Mouse (Mus musculus) ES-E14 (cell line): ENCODE results near the gene Kpna6. TPM values are rescaled to one million over a fixed set of nuclear protein-coding genes. Genes with fewer than 3 reads are reported as not detected.

ENCODE experiments used
- DNase-seq: peaks from one replicate; pipeline ENCODE4 v3.0.0-alpha.2; 2013; ENCODE audit warnings: low read depth, low spot score
- H3K27ac ChIP-seq: 2 replicates; pipeline ENCODE4 v1.5.1; 2012; ENCODE audit warnings: low read depth, mild to moderate bottlenecking, low read length, moderate library complexity, mixed read lengths; ENCODE audit not compliant: poor library complexity, insufficient read depth, severe bottlenecking
- H3K36me3 ChIP-seq: 2 replicates; pipeline ENCODE4 v1.6.1; 2012; ENCODE audit warnings: mild to moderate bottlenecking, low read length, moderate library complexity, mixed read lengths; ENCODE audit not compliant: control insufficient read depth, poor library complexity, insufficient read depth, severe bottlenecking
- H3K4me1 ChIP-seq, 2 experiments: fragments of 150-350 bp in 1 of 2; sonication (generic) in 1 of 2; 2 replicates each; pipeline ENCODE4 v1.6.1; 2012; ENCODE audit warnings: low read length in 2 of 2, mild to moderate bottlenecking in 1 of 2, mixed read lengths in 1 of 2; ENCODE audit not compliant: control insufficient read depth in 2 of 2, insufficient read depth in 2 of 2, poor library complexity in 1 of 2
- H3K4me3 ChIP-seq, 2 experiments: fragments of 150-350 bp in 1 of 2; sonication (generic) in 1 of 2; 2 replicates each; pipeline ENCODE4 v1.5.1; 2012; ENCODE audit warnings: low read length in 2 of 2, low read depth in 1 of 2, mild to moderate bottlenecking in 1 of 2, mixed read lengths in 1 of 2; ENCODE audit not compliant: insufficient read depth in 1 of 2, poor library complexity in 1 of 2, severe bottlenecking in 1 of 2
- H3K9ac ChIP-seq: 2 replicates; pipeline ENCODE4 v1.6.1; 2012; ENCODE audit warnings: low read depth, mild to moderate bottlenecking, low read length, mixed read lengths; ENCODE audit not compliant: poor library complexity, insufficient read depth, severe bottlenecking
- H3K9me3 ChIP-seq: fragments of 150-350 bp; sonication (generic); 2 replicates; pipeline ENCODE4 v1.6.1; 2012; ENCODE audit warnings: low read depth, mild to moderate bottlenecking, low read length; ENCODE audit not compliant: control insufficient read depth, insufficient read depth
- CHD2 ChIP-seq: IDR thresholded peaks from 2 replicates; pipeline ENCODE4 v1.6.1; 2014; ENCODE audit warnings: mild to moderate bottlenecking, low read depth, low read length, inconsistent platforms
- HCFC1 ChIP-seq: IDR thresholded peaks from 2 replicates; pipeline ENCODE4 v1.6.1; 2012; ENCODE audit warnings: low read length, inconsistent platforms, borderline replicate concordance; ENCODE audit not compliant: insufficient read depth
- MAFK ChIP-seq: IDR thresholded peaks from 2 replicates; pipeline ENCODE4 v1.6.1; 2014; ENCODE audit warnings: mild to moderate bottlenecking, low read depth, low read length, inconsistent platforms; ENCODE audit not compliant: insufficient read depth
- ZC3H11A ChIP-seq: IDR thresholded peaks from 2 replicates; pipeline ENCODE4 v1.6.1; 2012; ENCODE audit warnings: low read depth, mild to moderate bottlenecking, inconsistent platforms, low read length, borderline replicate concordance
- ZNF384 ChIP-seq: IDR thresholded peaks from 2 replicates; pipeline ENCODE4 v1.6.1; 2012; ENCODE audit warnings: low read depth, low read length, inconsistent platforms
- in situ Hi-C, 2 experiments: fragments of 600-800 bp; cut with MboI; formaldehyde crosslinking; loops; one replicate each; pipeline ENCODE4 v1.15.1; 2025; ENCODE audit warnings: low sequenced_read_pairs in 2 of 2, inconsistent platforms in 1 of 2; ENCODE audit not compliant: unreplicated experiment in 2 of 2
- total RNA-seq: library from RNA; depleted of rRNA; stranded (reverse); fragments of 300-350 nt; gene quantifications from 2 replicates; pipeline ENCODE4 v1.2.3, GENCODE M21; 2012

Kpna6 gene
- total RNA-seq, 1 experiment, result 39.4 TPM

DNA sequence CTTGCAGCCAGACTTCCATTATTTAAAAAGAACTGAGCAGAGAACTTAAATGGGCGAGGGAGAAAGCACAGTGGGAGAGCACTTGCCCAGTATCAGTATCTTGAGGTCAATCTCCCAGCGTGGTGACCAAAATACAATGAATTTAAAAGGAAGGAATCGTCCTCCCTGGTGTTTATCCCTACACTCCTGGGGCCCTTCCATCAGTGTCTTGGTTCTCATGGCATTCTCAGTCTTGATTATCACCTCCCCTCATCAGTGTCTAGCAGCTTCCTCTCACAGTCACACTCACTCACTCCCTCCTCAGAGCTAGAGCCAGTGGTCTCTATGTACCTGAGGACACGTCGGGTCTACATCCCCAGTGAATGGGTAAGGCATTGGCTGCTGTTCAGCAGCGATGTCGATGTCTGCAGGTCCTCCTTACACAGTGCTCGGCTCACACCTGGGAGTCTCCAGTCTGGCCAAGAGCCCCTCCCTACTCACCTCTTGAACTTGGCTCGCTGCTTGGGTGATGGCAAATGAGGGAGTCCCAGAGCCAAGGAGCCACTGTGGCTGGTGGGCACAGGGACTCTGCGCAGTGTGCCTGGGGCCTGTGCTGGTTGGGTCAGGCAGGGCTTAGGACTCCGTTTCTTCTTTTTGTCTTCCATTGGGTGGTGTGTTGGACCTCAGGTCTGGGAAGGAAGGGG lies 50.3 kb downstream of the Kpna6 start:
- Histone ChIP-seq H3K4me3 (no peak overlapping the region), H3K9ac (no peak overlapping the region), H3K4me1 (peaks cover 0 to 7% of the 10 kb centered on the region in 2 experiments; a peak in 1 of 4 replicates), H3K36me3 (peaks cover 7% of the 10 kb centered on the region), H3K9me3 (no peaks in the 10 kb centered on the region), H3K27ac (no peak overlapping the region)
- no peak for TF ChIP-seq ZNF384
- TF ChIP-seq ZC3H11A, result no peak
- TF ChIP-seq HCFC1, result no peak
- TF ChIP-seq CHD2, result no peak
- no peak for TF ChIP-seq MAFK
- no peak for DNase-seq
- in situ Hi-C loops, result no loop called here

DNA sequence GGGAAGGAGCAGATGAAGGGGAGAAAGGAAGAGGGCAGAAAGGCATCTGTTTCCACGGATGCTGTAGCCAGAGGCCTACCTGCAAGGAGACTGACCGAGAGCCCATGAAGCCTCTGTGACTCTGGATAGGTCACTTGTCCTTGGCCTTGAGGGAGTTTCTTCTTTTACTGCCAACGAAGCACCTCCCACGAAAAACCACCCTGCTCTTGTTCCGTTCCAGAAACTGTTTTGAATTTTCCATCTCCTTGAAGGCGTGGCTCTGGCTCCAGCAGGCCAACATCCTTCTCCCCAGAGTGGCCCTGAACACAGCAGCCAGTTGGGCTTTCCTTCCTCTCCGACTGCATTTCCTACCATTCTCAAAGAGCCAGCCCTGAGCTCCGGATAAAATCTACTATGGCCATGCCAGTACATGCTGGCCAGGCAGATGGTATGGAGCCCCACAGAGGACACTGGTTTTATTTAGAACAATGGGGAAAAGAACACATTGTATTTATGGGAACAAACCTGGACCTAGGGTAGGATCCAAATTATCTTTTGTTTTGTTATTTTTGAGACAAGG lies 51.2 kb downstream of the Kpna6 start:
- Histone ChIP-seq H3K9me3 (no peaks in the 10 kb centered on the region), H3K9ac (no peak overlapping the region), H3K4me3 (no peak overlapping the region), H3K36me3 (peaks cover 7% of the 10 kb centered on the region; the same call in 1 of the 2 replicates), H3K27ac (no peak overlapping the region), H3K4me1 (peaks cover 0 to 7% of the 10 kb centered on the region in 2 experiments; a peak in 1 of 4 replicates)
- in situ Hi-C loops, result no loop called here
- no peak for DNase-seq
- no peak for TF ChIP-seq HCFC1
- no peak for TF ChIP-seq MAFK
- TF ChIP-seq ZNF384, result no peak
- no peak for TF ChIP-seq CHD2
- no peak for TF ChIP-seq ZC3H11A

- Histone ChIP-seq H3K27ac (no peak overlapping the region), H3K4me1 (peaks cover 0 to 7% of the 10 kb centered on the region in 2 experiments; a peak in 1 of 4 replicates), H3K9me3 (no peaks in the 10 kb centered on the region), H3K36me3 (peaks cover 6% of the 10 kb centered on the region; the same call in 1 of the 2 replicates), H3K4me3 (no peak overlapping the region), H3K9ac (no peak overlapping the region)
- TF ChIP-seq ZNF384 (no peak), HCFC1 (no peak), ZC3H11A (no peak), MAFK (no peak), CHD2 (no peak)
- no peak for DNase-seq
- in situ Hi-C loops, result no loop called here
Measured at GRCm38 (mm10) chr4:129620419-129621282, 51.9 kb downstream of the Kpna6 start.

DNA sequence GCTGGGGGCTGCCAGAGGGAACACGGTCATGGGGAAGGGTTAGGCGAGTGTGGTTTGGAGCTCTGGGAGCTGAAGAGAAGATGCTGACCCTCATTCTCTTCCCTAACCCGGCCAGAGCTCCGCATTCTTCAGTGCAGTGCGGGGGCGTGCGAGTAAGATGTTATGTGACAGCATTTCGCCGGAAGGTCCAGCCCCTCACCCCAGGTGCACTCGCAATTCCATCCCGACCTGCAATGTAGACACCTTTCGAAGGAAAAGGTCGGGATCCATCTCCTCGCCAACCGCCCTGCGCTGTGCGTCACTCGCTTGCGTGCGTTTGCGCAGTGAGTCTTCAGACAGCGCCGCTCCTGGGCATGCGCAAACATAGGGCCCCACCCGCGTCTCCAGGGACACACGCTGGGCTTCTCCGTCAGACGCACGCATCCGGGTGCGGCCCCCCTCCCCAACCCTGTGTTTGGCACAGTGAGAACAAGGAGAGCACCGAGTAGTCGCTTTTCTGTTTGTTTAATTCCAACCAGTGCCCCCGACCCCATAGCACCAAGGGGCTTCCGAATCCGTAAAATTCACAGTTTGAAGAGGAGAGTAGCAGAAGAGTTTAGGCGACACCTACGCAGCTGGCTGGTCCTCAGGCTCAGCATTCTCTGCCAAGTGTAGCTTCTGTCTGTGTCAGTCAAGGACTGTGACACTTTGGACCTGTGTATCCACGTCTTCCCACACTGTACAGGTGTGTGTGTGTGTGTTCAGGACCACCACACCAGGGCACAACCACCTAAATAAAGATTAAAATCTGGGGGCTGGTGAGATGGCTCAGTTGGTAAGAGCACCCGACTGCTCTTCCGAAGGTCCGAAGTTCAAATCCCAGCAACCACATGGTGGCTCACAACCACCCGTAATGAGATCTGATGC lies 53.5 kb downstream of the Kpna6 start, which contains the start of gene Iqcc:
Gene Iqcc (minus strand): TSS at position 314 of the 906 bp plus-strand sequence.
- Histone ChIP-seq H3K4me3 (peak within 1 kb of the TSS; percentile 69 to 74), H3K36me3 (peaks cover 6% of the 10 kb centered on the region; the same call in 1 of the 2 replicates), H3K4me1 (peaks cover 0 to 1% of the 10 kb centered on the region in 2 experiments; a peak in 2 of 4 replicates), H3K9ac (peak within 1 kb of the TSS; percentile 72), H3K9me3 (no peaks in the 10 kb centered on the region), H3K27ac (peak within 1 kb of the TSS; percentile 14; the same call in 1 of the 2 replicates)
- in situ Hi-C loops, result no loop called here
- DNase-seq, result peak; percentile 73
- TF ChIP-seq MAFK (no peak), CHD2 (no peak), ZNF384 (no peak), ZC3H11A (no peak), HCFC1 (no peak)
